Mouse (Mus musculus) embryonic fibroblast, embryonic 13.5 days (primary cell): ENCODE data around the gene Nup62. TPM values are rescaled to one million over a fixed set of nuclear protein-coding genes. Genes with fewer than 3 reads are reported as not detected.

Experiments used
- H3K27ac ChIP-seq: 2 replicates; pipeline ENCODE4 v1.5.1; 2012; ENCODE audit warnings: low read length, control low read depth, inconsistent platforms; ENCODE audit not compliant: insufficient read depth
- H3K4me1 ChIP-seq: 2 replicates; pipeline ENCODE4 v1.6.1; 2011; ENCODE audit warnings: low read length; ENCODE audit not compliant: control insufficient read depth, insufficient read depth
- H3K4me3 ChIP-seq: 2 replicates; pipeline ENCODE4 v1.5.1; 2011; ENCODE audit warnings: mild to moderate bottlenecking, control low read depth, low read length; ENCODE audit not compliant: insufficient read depth
- CTCF ChIP-seq: IDR thresholded peaks from 2 replicates; pipeline ENCODE4 v1.5.1; 2011; ENCODE audit warnings: mild to moderate bottlenecking, control low read depth, low read length, moderate library complexity, borderline replicate concordance; ENCODE audit not compliant: insufficient read depth
- POLR2A ChIP-seq: IDR thresholded peaks from 2 replicates; pipeline ENCODE4 v1.6.1; 2011; ENCODE audit warnings: low read depth, mild to moderate bottlenecking, control low read depth, low read length, moderate library complexity
- polyA plus RNA-seq: library from polyadenylated mRNA; stranded (reverse); fragments of >200 nt; gene quantifications from 2 replicates; pipeline ENCODE4 v1.2.4, GENCODE M21; 2011; ENCODE audit warnings: low read depth; ENCODE audit not compliant: missing spikeins, insufficient read length

Nup62 gene
- polyA plus RNA-seq, 1 experiment = 41.2 TPM

- 0 out of 2 replicates have a peak, but pooled peaks cover 4% of the 10 kb centered on the region for H3K4me1 ChIP-seq
- no peak overlapping the region for H3K27ac ChIP-seq
- TF ChIP-seq POLR2A = no peak
- no peak for TF ChIP-seq CTCF
- no peak overlapping the region for H3K4me3 ChIP-seq
Measured at GRCm38 (mm10) chr7:44845006-44845405, 29.1 kb downstream of the Nup62 start.

- TF ChIP-seq CTCF (no peak), POLR2A (no peak)
- Histone ChIP-seq H3K4me1 (peaks cover 13% of the 10 kb centered on the region), H3K4me3 (no peak overlapping the region), H3K27ac (no peak overlapping the region)
Measured at GRCm38 (mm10) chr7:44846804-44847203, 30.9 kb downstream of the Nup62 start.

- H3K4me1 ChIP-seq = peaks cover 13% of the 10 kb centered on the region
- TF ChIP-seq POLR2A (no peak), CTCF (no peak)
- peak overlapping the region; percentile 60 for H3K4me3 ChIP-seq
- H3K27ac ChIP-seq = no peak overlapping the region
Measured at GRCm38 (mm10) chr7:44847772-44848171, 31.9 kb downstream of the Nup62 start.

GRCm38 (mm10) chr7:44848561-44849415 lies 32.9 kb downstream of the Nup62 start, which contains the start of the genes Akt1s1 and Tbc1d17:
Akt1s1 (plus strand) TSS chr7:44848991.
Tbc1d17 (minus strand) TSS chr7:44849079.
- TF ChIP-seq POLR2A = peak; percentile 49
- TF ChIP-seq CTCF = no peak
- H3K27ac ChIP-seq = peak within 1 kb of the TSS; percentile 92
- peak within 1 kb of the TSS; percentile 60 for H3K4me3 ChIP-seq
- H3K4me1 ChIP-seq = peaks cover 17% of the 10 kb centered on the region

GRCm38 (mm10) chr7:44849416-44850111 lies 33.7 kb downstream of the Nup62 start:
- Histone ChIP-seq H3K4me1 (peaks cover 17% of the 10 kb centered on the region), H3K4me3 (peak overlapping the region; percentile 60), H3K27ac (peak overlapping the region; percentile 92)
- TF ChIP-seq POLR2A (peak; percentile 76), CTCF (no peak)

GRCm38 (mm10) chr7:44850146-44850545 lies 34.3 kb downstream of the Nup62 start:
- peak overlapping the region; percentile 60 for H3K4me3 ChIP-seq
- H3K4me1 ChIP-seq = peaks cover 17% of the 10 kb centered on the region
- TF ChIP-seq POLR2A = peak; percentile 53; the same call in 1 of the 2 replicates
- no peak for TF ChIP-seq CTCF
- H3K27ac ChIP-seq = peak overlapping the region; percentile 92

- Histone ChIP-seq H3K27ac (peak overlapping the region; percentile 92), H3K4me1 (peaks cover 17% of the 10 kb centered on the region), H3K4me3 (peak overlapping the region; percentile 60)
- TF ChIP-seq CTCF (no peak), POLR2A (no peak; the same call in 1 of the 2 replicates)
Measured at GRCm38 (mm10) chr7:44850789-44851624, 35.1 kb downstream of the Nup62 start.

GRCm38 (mm10) chr7:44851625-44852234 lies 35.8 kb downstream of the Nup62 start:
- no peak for TF ChIP-seq CTCF
- 0 out of 2 replicates have a peak, but pooled peaks have one; percentile 23 for TF ChIP-seq POLR2A
- Histone ChIP-seq H3K4me3 (no peak overlapping the region), H3K4me1 (peaks cover 17% of the 10 kb centered on the region), H3K27ac (no peak overlapping the region)
